11 mouse cellular contexts compared by ENCODE assay signal in genomic region chr1:39555556-39556415, GRCm38 (mm10). TPM values are rescaled to one million over a fixed set of nuclear protein-coding genes. Genes with fewer than 3 reads are reported as not detected.
DNase-seq lines count a peak whose midpoint lies in the region; ATAC-seq and TF ChIP-seq lines count a peak whose summit lies in the region.
"Had no signal": no experiment of that assay in that cellular context is flagged by ENCODE, and none has a peak within 500 bp of the region (broad histone marks: within the 10 kb centered on the region; RNA-seq: fewer than 3 reads in every experiment).

No protein-coding gene starts in this region.

- peaks cover 5% of the 10 kb centered on the region; the same call in 1 of the 2 replicates for H3K4me1 ChIP-seq in heart, embryonic 15.5 days (replicated peaks)
- H3K4me1 ChIP-seq in forebrain, embryonic 11.5 days (replicated peaks; ENCODE audit: control insufficient read depth, insufficient read depth, low read length), result no peaks in the 10 kb centered on the region
- H3K4me1 ChIP-seq: forebrain, embryonic 15.5 days; limb, embryonic 12.5 days; midbrain, embryonic 12.5 days had no signal

- no peak for TF ChIP-seq CTCF in left cerebral cortex, adult 2 months (IDR thresholded peaks at IDR 0.05)

- peaks cover 19% of the 10 kb centered on the region for H3K36me3 ChIP-seq in heart, embryonic 15.5 days
- H3K36me3 ChIP-seq in forebrain, embryonic 11.5 days (ENCODE audit: control insufficient read depth, insufficient read depth, low read length), result no peaks in the 10 kb centered on the region

- peak; percentile 75 for ATAC-seq in heart, embryonic 15.5 days (replicated peaks; ENCODE audit: insufficient number of reproducible peaks, insufficient read depth, low FRiP score, low read depth)
- no peak for ATAC-seq in forebrain, embryonic 11.5 days (replicated peaks; ENCODE audit: low FRiP score)
- ATAC-seq: forebrain, embryonic 15.5 days had no signal

- DNase-seq in heart, postnatal 36 days, result no peak
- peak; percentile 82 for DNase-seq in 3T3-L1 (ENCODE audit: low read depth, low spot score)
- DNase-seq in T-cell, adult 2 months (ENCODE audit: low spot score), result peak; percentile 39
- DNase-seq in left cerebral cortex, adult 2 months (ENCODE audit: extremely low spot score in 1 of 2, low spot score in 2 of 2), result peak; percentile 60 to 68
- DNase-seq in urinary bladder, postnatal 14 days (ENCODE audit: low spot score), result no peak
- no peak for DNase-seq in forebrain, embryonic 11.5 days (ENCODE audit: low spot score)
- DNase-seq in kidney, adult 9 months, result no peak

- no peak overlapping the region for H3K4me2 ChIP-seq in heart, embryonic 15.5 days
- H3K4me2 ChIP-seq in forebrain, embryonic 11.5 days (ENCODE audit: low read depth, low read length, severe bottlenecking), result no peak overlapping the region
- H3K4me2 ChIP-seq: forebrain, embryonic 15.5 days; limb, embryonic 12.5 days; midbrain, embryonic 12.5 days had no signal

- no peak overlapping the region for H3K9ac ChIP-seq in heart, embryonic 15.5 days
- no peak overlapping the region for H3K9ac ChIP-seq in forebrain, embryonic 11.5 days (ENCODE audit: low read length)
- H3K9ac ChIP-seq: forebrain, embryonic 15.5 days; limb, embryonic 12.5 days; midbrain, embryonic 12.5 days had no signal

- H3K27ac ChIP-seq in heart, embryonic 15.5 days, result peak overlapping the region; percentile 61; the same call in 1 of the 2 replicates
- H3K27ac ChIP-seq in left cerebral cortex, adult 2 months, result peak overlapping the region; percentile 20
- H3K27ac ChIP-seq in forebrain, embryonic 11.5 days (ENCODE audit: low read depth, low read length), result no peak overlapping the region
- H3K27ac ChIP-seq: forebrain, embryonic 15.5 days; limb, embryonic 12.5 days; midbrain, embryonic 12.5 days had no signal

- H3K4me3 ChIP-seq in heart, embryonic 15.5 days, result no peak overlapping the region
- H3K4me3 ChIP-seq in left cerebral cortex, adult 2 months, result no peak overlapping the region
- H3K4me3 ChIP-seq in forebrain, embryonic 11.5 days (ENCODE audit: low read depth, low read length), result no peak overlapping the region
- H3K4me3 ChIP-seq: forebrain, embryonic 15.5 days; limb, embryonic 12.5 days; midbrain, embryonic 12.5 days had no signal

- 40% methylated on average over 9 of the region's 9 CpGs for WGBS in heart, embryonic 15.5 days
- WGBS in forebrain, embryonic 11.5 days, result 67% methylated on average over 9 of the region's 9 CpGs

- H3K9me3 ChIP-seq in heart, embryonic 15.5 days (replicated peaks), result no peaks in the 10 kb centered on the region
- H3K9me3 ChIP-seq in forebrain, embryonic 11.5 days (ENCODE audit: control insufficient read depth, low read length), result no peaks in the 10 kb centered on the region
- H3K9me3 ChIP-seq: forebrain, embryonic 15.5 days; limb, embryonic 12.5 days; midbrain, embryonic 12.5 days had no signal

- intact Hi-C loops in heart, postnatal 36 days (cut with DNase I), result no loop called here
- intact Hi-C loops in left cerebral cortex, adult 2 months (cut with DNase I), result loop anchor here (1.0 kb wide), 1 partner anchor 95 kb away; no protein-coding TSS in a partner anchor

- H3K27me3 ChIP-seq in heart, embryonic 15.5 days, result no peaks in the 10 kb centered on the region
- H3K27me3 ChIP-seq in forebrain, embryonic 11.5 days (ENCODE audit: control insufficient read depth, insufficient read depth, low read length), result no peaks in the 10 kb centered on the region
- H3K27me3 ChIP-seq: forebrain, embryonic 15.5 days; limb, embryonic 12.5 days; midbrain, embryonic 12.5 days had no signal

RNA-seq across cellular contexts. Expression of gene Cnot11, which starts 21.0 kb away (rescaled TPM):
- polyA plus RNA-seq in heart, embryonic 15.5 days (2015; fragmentation: Nextera tagmentation; extraction: Ambion mirVana), result 13.3 and 15.2 TPM in 2 replicates
- 10 to 100 TPM; 13.8 to 14.7 TPM for total RNA-seq in heart, postnatal 36 days (2021)
- total RNA-seq in left cerebral cortex, adult 2 months (2021), result 10 to 100 TPM; 22.8 to 26.4 TPM
- polyA plus RNA-seq in forebrain, embryonic 11.5 days (2014; fragmentation: Nextera tagmentation; extraction: Ambion mirVana), result 25.7 and 35.4 TPM in 2 replicates

RNA-seq across cellular contexts. Expression of gene Rnf149, which starts 21.4 kb away (rescaled TPM):
- 11.6 and 15.5 TPM in 2 replicates for polyA plus RNA-seq in heart, embryonic 15.5 days (2015; fragmentation: Nextera tagmentation; extraction: Ambion mirVana)
- 10 to 100 TPM in 1 of 2 experiments, 1 to 10 TPM in 1; 7.7 to 10.3 TPM for total RNA-seq in heart, postnatal 36 days (2021)
- total RNA-seq in left cerebral cortex, adult 2 months (2021), result 10 to 100 TPM; 30.8 to 30.9 TPM
- polyA plus RNA-seq in forebrain, embryonic 11.5 days (2014; fragmentation: Nextera tagmentation; extraction: Ambion mirVana), result 26.6 and 30.4 TPM in 2 replicates

Comparison
In these comparisons a context has a peak if more than half of its experiments do, and no peak if none do; other contexts are left out.
1. DNase-seq: peak in 3T3-L1 (single experiment), T-cell, adult 2 months (single experiment) and left cerebral cortex, adult 2 months (2 of 2); none in heart, postnatal 36 days (0 of 2), urinary bladder, postnatal 14 days (single experiment), forebrain, embryonic 11.5 days (single experiment) and kidney, adult 9 months (single experiment).